14 mouse cellular contexts compared by ENCODE assay signal in the genomic region with DNA sequence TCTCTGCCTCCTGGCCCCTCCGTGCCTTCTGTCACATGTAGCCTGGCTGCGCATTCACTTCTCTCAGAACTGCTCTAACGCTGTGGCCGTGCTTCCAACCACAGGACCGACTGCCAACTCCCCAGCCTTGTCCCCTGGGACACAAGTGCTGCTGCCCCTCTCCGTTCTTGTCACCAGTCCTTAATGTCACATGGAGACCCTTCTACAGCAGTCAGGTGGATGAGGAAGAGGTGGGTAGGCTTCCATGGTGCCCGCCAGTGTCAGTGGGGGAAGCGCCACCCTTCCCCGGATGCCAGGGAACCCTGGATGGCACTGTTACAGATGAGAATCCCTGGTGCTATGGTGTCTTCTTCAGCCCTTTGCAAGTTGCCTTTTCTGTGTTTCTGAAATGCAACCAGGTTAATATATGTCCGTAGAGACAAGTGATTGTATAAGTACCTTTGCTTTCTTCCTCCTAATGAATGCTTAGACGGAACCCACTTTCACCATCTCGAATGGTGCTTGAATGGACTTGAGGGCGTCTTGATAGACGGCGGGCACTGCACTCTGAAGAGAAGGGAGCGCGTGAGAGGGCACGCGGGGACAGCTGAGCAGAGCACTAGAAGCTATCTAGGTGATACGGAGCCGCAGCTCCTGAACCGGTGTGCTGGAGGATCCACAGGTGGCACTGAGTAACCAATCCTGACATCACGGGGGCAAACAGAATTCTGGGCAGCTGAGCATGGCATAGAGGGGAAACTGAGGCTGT.
"Had no signal": no experiment of that assay in that cellular context is flagged by ENCODE, and none has a peak within 500 bp of the region (broad histone marks: within the 10 kb centered on the region; RNA-seq: fewer than 3 reads in every experiment).

No protein-coding gene starts in this region.

- H3K27me3 ChIP-seq: kidney, embryonic 15.5 days; liver, embryonic 15.5 days; midbrain, embryonic 15.5 days; neural tube, embryonic 12.5 days had no signal

- H3K9ac ChIP-seq: kidney, embryonic 15.5 days; liver, embryonic 15.5 days; midbrain, embryonic 15.5 days; neural tube, embryonic 12.5 days had no signal

- ATAC-seq: intestine, embryonic 16.5 days; midbrain, embryonic 15.5 days had no signal

- H3K4me3 ChIP-seq: kidney, embryonic 15.5 days; liver, embryonic 15.5 days; megakaryocyte, embryonic 14.5 days; midbrain, embryonic 15.5 days; neural tube, embryonic 12.5 days had no signal

- H3K27ac ChIP-seq: kidney, embryonic 15.5 days; liver, embryonic 15.5 days; macrophage; midbrain, embryonic 15.5 days; neural tube, embryonic 12.5 days had no signal

- DNase-seq: kidney, adult 2 months; kidney, postnatal 14 days; left cerebral cortex, postnatal 4 days; thymus, adult 2 months; thymus, postnatal 25 days had no signal

- H3K4me2 ChIP-seq: kidney, embryonic 15.5 days; liver, embryonic 11.5 days; liver, embryonic 15.5 days; midbrain, embryonic 11.5 days; midbrain, embryonic 15.5 days; neural tube, embryonic 12.5 days had no signal

- H3K9me3 ChIP-seq: kidney, embryonic 15.5 days; liver, embryonic 15.5 days; megakaryocyte, embryonic 14.5 days; midbrain, embryonic 15.5 days; neural tube, embryonic 12.5 days had no signal

- H3K36me3 ChIP-seq: liver, embryonic 15.5 days; midbrain, embryonic 15.5 days; neural tube, embryonic 12.5 days had no signal

- H3K4me1 ChIP-seq: liver, embryonic 15.5 days; midbrain, embryonic 15.5 days; neural tube, embryonic 12.5 days had no signal
